Mouse (Mus musculus) cerebellum, adult 11 months (tissue): ENCODE results near the gene Nrip1.
"Not testable (repeated sequence)": the region's sequence is repeated elsewhere in the genome, so short reads cannot be mapped to it uniquely, and the experiment has no call there.

Experiments
- DNase-seq: peaks from one replicate; pipeline ENCODE4 v3.0.0; 2022

Gene Nrip1

GRCm38 (mm10) chr16:76373671-76374091, at the start of gene Nrip1:
Nrip1 (minus strand) TSS chr16:76373827.
- peak; percentile 56 for DNase-seq

- no peak for DNase-seq
Observed at GRCm38 (mm10) chr16:76422531-76422930, 48.9 kb upstream of the Nrip1 start.

- DNase-seq, result no peak
Observed at GRCm38 (mm10) chr16:76419849-76420248, 46.2 kb upstream of the Nrip1 start.

- no peak for DNase-seq
Observed at GRCm38 (mm10) chr16:76416477-76416876, 42.9 kb upstream of the Nrip1 start.

- no peak for DNase-seq
Observed at GRCm38 (mm10) chr16:76416060-76416438, 42.4 kb upstream of the Nrip1 start.

GRCm38 (mm10) chr16:76415407-76416059, 41.9 kb upstream of the Nrip1 start:
- no peak for DNase-seq

GRCm38 (mm10) chr16:76414528-76414927, 40.9 kb upstream of the Nrip1 start:
- no peak for DNase-seq

GRCm38 (mm10) chr16:76413581-76413980, 40.0 kb upstream of the Nrip1 start:
- no peak for DNase-seq

GRCm38 (mm10) chr16:76409355-76409722, 35.7 kb upstream of the Nrip1 start:
- DNase-seq, result no peak

GRCm38 (mm10) chr16:76408696-76409354, 35.2 kb upstream of the Nrip1 start:
- DNase-seq, result no peak

- DNase-seq, result no peak
Observed at GRCm38 (mm10) chr16:76408241-76408640, 34.6 kb upstream of the Nrip1 start.

GRCm38 (mm10) chr16:76407321-76407920, 33.8 kb upstream of the Nrip1 start:
- no peak for DNase-seq

GRCm38 (mm10) chr16:76406897-76407296, 33.3 kb upstream of the Nrip1 start:
- DNase-seq, result no peak

- no peak for DNase-seq
Observed at GRCm38 (mm10) chr16:76406319-76406718, 32.7 kb upstream of the Nrip1 start.

- DNase-seq, result not testable (repeated sequence)
Observed at GRCm38 (mm10) chr16:76403305-76403704, 29.7 kb upstream of the Nrip1 start.

GRCm38 (mm10) chr16:76396512-76396911, 22.9 kb upstream of the Nrip1 start:
- no peak for DNase-seq

GRCm38 (mm10) chr16:76393267-76393666, 19.6 kb upstream of the Nrip1 start:
- no peak for DNase-seq

GRCm38 (mm10) chr16:76386496-76386895, 12.9 kb upstream of the Nrip1 start:
- DNase-seq, result no peak

GRCm38 (mm10) chr16:76386071-76386470, 12.4 kb upstream of the Nrip1 start:
- no peak for DNase-seq

GRCm38 (mm10) chr16:76377211-76377610, 3.6 kb upstream of the Nrip1 start:
- no peak for DNase-seq

- no peak for DNase-seq
Observed at GRCm38 (mm10) chr16:76376661-76377060, 3.0 kb upstream of the Nrip1 start.

GRCm38 (mm10) chr16:76372941-76373561, 576 bp downstream of the Nrip1 start:
- DNase-seq, result peak; percentile 80

- peak; percentile 63 for DNase-seq
Observed at GRCm38 (mm10) chr16:76372045-76372940, 1.3 kb downstream of the Nrip1 start.
